Mouse (Mus musculus) cerebellum, postnatal 14 days (tissue): ENCODE measurements at regions not wholly inside any gene's neighbourhood (a gene's known extent, or its start where the extent isn't known, plus 50 kb on each side); places are given as distances from the start of the nearest gene placed in this dataset.

Experiments
- DNase-seq, 2 experiments: peaks; one replicate each; pipeline ENCODE4 v3.0.0; 2021; ENCODE audit warnings: mixed read lengths in 2 of 2

- DNase-seq: peak; percentile 4 to 24
These were observed 54.9 kb upstream of the Gpc3 start for GRCm38 (mm10) chrX:52668679-52669078.

- no peak for DNase-seq
These were observed 65.3 kb upstream of the Gpc3 start for GRCm38 (mm10) chrX:52679045-52679444.

GRCm38 (mm10) chrX:52694392-52694791 lies 80.6 kb upstream of the Gpc3 start:
- no peak for DNase-seq

- DNase-seq: no peak
These were observed 85.9 kb upstream of the Gpc3 start for GRCm38 (mm10) chrX:52699615-52700014.

- peak; percentile 9 to 21 for DNase-seq
These were observed 73.5 kb upstream of the Ccdc160 start for GRCm38 (mm10) chrX:52717495-52717894.

- DNase-seq: no peak
These were observed 52.9 kb upstream of the Ccdc160 start for GRCm38 (mm10) chrX:52738116-52738515.
